Mouse (Mus musculus) kidney, postnatal 0 days (tissue): ENCODE results near the gene Gm10799. TPM values are rescaled to one million over a fixed set of nuclear protein-coding genes. Genes with fewer than 3 reads are reported as not detected.
"Not testable (repeated sequence)": the region's sequence is repeated elsewhere in the genome, so short reads cannot be mapped to it uniquely, and the experiment has no call there.

Experiments used
- ATAC-seq: fragments of 200-750 bp; cut with Nextera tagmentation; replicated peaks from 2 replicates; pipeline ENCODE4 v1.8.0; 2017; ENCODE audit warnings: low read depth, moderate number of reproducible peaks, moderate TSS enrichment, moderate library complexity; ENCODE audit not compliant: low FRiP score
- DNase-seq: peaks from one replicate; pipeline ENCODE4 v3.0.0-alpha.2; 2016; ENCODE audit warnings: low spot score
- H3K27ac ChIP-seq: fragments of 300-500 bp; sonication (generic); 2 replicates; pipeline ENCODE4 v1.5.1; 2014; ENCODE audit warnings: mild to moderate bottlenecking
- H3K27me3 ChIP-seq: fragments of 300-500 bp; sonication (generic); 2 replicates; pipeline ENCODE4 v1.6.1; 2014; ENCODE audit warnings: low read length, mixed read lengths; ENCODE audit not compliant: insufficient read depth
- H3K36me3 ChIP-seq: fragments of 300-500 bp; sonication (generic); 2 replicates; pipeline ENCODE4 v1.6.1; 2014; ENCODE audit warnings: low read length, mixed read lengths; ENCODE audit not compliant: insufficient read depth
- H3K4me1 ChIP-seq: fragments of 300-500 bp; sonication (generic); replicated peaks from 2 replicates; pipeline ENCODE4 v1.6.1; 2014; ENCODE audit warnings: antibody characterized with exemption, low read length, mixed read lengths; ENCODE audit not compliant: insufficient read depth
- H3K4me2 ChIP-seq: fragments of 300-500 bp; sonication (generic); 2 replicates; pipeline ENCODE4 v1.6.1; 2014; ENCODE audit warnings: mild to moderate bottlenecking, low read length, moderate library complexity, mixed read lengths
- H3K4me3 ChIP-seq: fragments of 300-500 bp; sonication (generic); replicated peaks from 2 replicates; pipeline ENCODE4 v1.5.1; 2014; ENCODE audit warnings: low read depth, low read length
- H3K9ac ChIP-seq: fragments of 300-500 bp; sonication (generic); 2 replicates; pipeline ENCODE4 v1.6.1; 2014; ENCODE audit warnings: low read depth, low read length
- H3K9me3 ChIP-seq: fragments of 300-500 bp; sonication (generic); replicated peaks from 2 replicates; pipeline ENCODE4 v1.6.1; 2016; ENCODE audit warnings: low read length, inconsistent platforms, mixed read lengths
- CTCF ChIP-seq: IDR thresholded peaks from 2 replicates; pipeline ENCODE4 v1.5.1; 2016; ENCODE audit warnings: antibody characterized with exemption, low read depth, mild to moderate bottlenecking, moderate library complexity
- WGBS: fragments of 180-500 bp; shearing (Covaris S2); extraction: QIAGEN DNeasy Blood & Tissue Kit; methylation state at CpG from one replicate; pipeline ENCODE4 v1.1.7; 2014; 5-methylcytosine and 5-hydroxymethylcytosine counted together
- polyA plus RNA-seq: library from polyadenylated mRNA; unstranded; fragments of >200 nt; fragmentation: Nextera tagmentation; extraction: Ambion mirVana; gene quantifications from 2 replicates; pipeline ENCODE4 v1.2.1, GENCODE M21; 2015

The Gm10799 gene
- polyA plus RNA-seq, 1 experiment from 2014 or later = not detected

DNA sequence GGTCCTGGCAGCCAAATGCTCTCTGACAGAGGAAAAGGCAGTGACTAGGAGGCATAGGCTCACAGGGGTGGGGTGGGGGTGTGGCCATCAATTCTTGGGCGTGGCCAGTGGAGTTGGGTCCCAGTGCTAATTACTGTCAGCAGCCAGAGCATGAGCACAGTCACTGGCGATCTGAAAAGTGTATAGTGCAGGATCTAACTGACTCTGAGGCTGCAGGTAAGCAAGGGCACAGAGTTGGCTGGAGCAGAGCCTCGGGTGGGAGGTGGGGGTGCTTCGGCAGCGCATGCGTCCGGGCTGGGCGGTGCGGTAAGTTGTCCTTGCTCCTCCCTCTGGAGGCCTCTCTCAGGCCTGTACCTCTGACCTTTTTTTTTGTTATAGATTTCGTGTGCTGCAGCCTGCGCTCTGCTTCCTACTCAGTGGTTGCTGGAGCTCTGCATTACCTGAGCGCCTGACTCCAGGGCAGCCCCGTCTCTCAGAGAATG, 1.4 kb upstream of the Gm10799 start, which contains the start of gene Cd59b:
Gene Cd59b, plus strand, starts transcription at position 146 of the 482 bp plus-strand sequence.
- H3K27ac ChIP-seq = no peak within 1 kb of the TSS
- WGBS = 9% methylated on average over 13 of the region's 13 CpGs

DNA sequence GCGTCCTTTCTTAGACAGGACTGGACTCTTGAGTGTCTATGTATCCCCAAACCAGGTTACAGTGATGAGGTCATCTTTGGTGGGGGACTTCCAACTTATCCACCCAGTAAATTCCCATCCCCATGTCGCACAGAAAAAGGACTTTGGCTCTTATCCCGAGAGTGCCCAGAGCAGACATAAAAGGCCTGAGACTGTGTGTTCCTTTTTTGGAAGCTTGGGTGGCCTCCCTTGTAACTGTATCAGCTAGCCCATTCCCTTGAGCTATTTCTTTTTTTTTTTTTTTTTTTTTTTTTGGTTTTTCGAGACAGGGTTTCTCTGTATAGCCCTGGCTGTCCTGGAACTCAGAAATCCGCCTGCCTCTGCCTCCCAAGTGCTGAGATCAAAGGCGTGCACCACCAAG, 2.8 kb downstream of the Gm10799 start, which contains the start of gene Gm10912:
Gene Gm10912, plus strand, starts transcription at position 301 of the 400 bp plus-strand sequence.
- not testable (repeated sequence) for H3K4me2 ChIP-seq, DNase-seq, H3K27me3 ChIP-seq, H3K36me3 ChIP-seq, H3K4me3 ChIP-seq, H3K27ac ChIP-seq, H3K4me1 ChIP-seq, H3K9ac ChIP-seq, ATAC-seq, H3K9me3 ChIP-seq
- 85% methylated on average over 5 of the region's 6 CpGs for WGBS

More for the DNA sequence above, 1.4 kb upstream of the Gm10799 start, which contains the start of gene Cd59b:
- no peaks in the 10 kb centered on the region for H3K4me1 ChIP-seq
- peak within 1 kb of the TSS; percentile 55 for H3K4me2 ChIP-seq
- no peaks in the 10 kb centered on the region for H3K36me3 ChIP-seq
- TF ChIP-seq CTCF = no peak
- no peaks in the 10 kb centered on the region for H3K9me3 ChIP-seq
- peak within 1 kb of the TSS; percentile 44; the same call in 1 of the 2 replicates for H3K9ac ChIP-seq
- no peaks in the 10 kb centered on the region for H3K27me3 ChIP-seq
- DNase-seq (peak; percentile 71), ATAC-seq (peak; percentile 91)
- peak within 1 kb of the TSS; percentile 28; the same call in 1 of the 2 replicates for H3K4me3 ChIP-seq

- Histone ChIP-seq H3K9ac (no peak overlapping the region), H3K9me3 (no peaks in the 10 kb centered on the region), H3K4me2 (no peak overlapping the region), H3K4me3 (no peak overlapping the region), H3K27ac (no peak overlapping the region), H3K4me1 (no peaks in the 10 kb centered on the region), H3K27me3 (no peaks in the 10 kb centered on the region), H3K36me3 (peaks cover 4% of the 10 kb centered on the region; the same call in 1 of the 2 replicates)
- WGBS = 78% methylated on average over 2 of the region's 2 CpGs
- DNase-seq = no peak
- ATAC-seq = no peak
- no peak for TF ChIP-seq CTCF
These were observed 4.2 kb downstream of the Gm10799 start for GRCm38 (mm10) chr2:104064152-104064551.

GRCm38 (mm10) chr2:104062665-104063064, 5.7 kb downstream of the Gm10799 start:
- DNase-seq (no peak), ATAC-seq (no peak)
- TF ChIP-seq CTCF = no peak

GRCm38 (mm10) chr2:104060996-104061395, 7.4 kb downstream of the Gm10799 start:
- H3K27ac ChIP-seq = no peak overlapping the region
- DNase-seq (no peak), ATAC-seq (no peak)
- no peak overlapping the region for H3K4me3 ChIP-seq
- no peak overlapping the region for H3K4me2 ChIP-seq
- no peak overlapping the region for H3K9ac ChIP-seq
- TF ChIP-seq CTCF = no peak
- no peaks in the 10 kb centered on the region for H3K9me3 ChIP-seq
- peaks cover 10% of the 10 kb centered on the region; the same call in 1 of the 2 replicates for H3K36me3 ChIP-seq
- WGBS = 96% methylated on average over 6 of the region's 6 CpGs
- H3K27me3 ChIP-seq = no peaks in the 10 kb centered on the region
- H3K4me1 ChIP-seq = no peaks in the 10 kb centered on the region

More at GRCm38 (mm10) chr2:104062665-104063064, 5.7 kb downstream of the Gm10799 start:
- Histone ChIP-seq H3K27ac (no peak overlapping the region), H3K9ac (no peak overlapping the region), H3K4me3 (no peak overlapping the region), H3K9me3 (no peaks in the 10 kb centered on the region), H3K4me1 (no peaks in the 10 kb centered on the region), H3K27me3 (no peaks in the 10 kb centered on the region), H3K36me3 (peaks cover 10% of the 10 kb centered on the region; the same call in 1 of the 2 replicates), H3K4me2 (no peak overlapping the region)

GRCm38 (mm10) chr2:104059786-104060185, 8.6 kb downstream of the Gm10799 start:
- no peaks in the 10 kb centered on the region for H3K9me3 ChIP-seq
- H3K9ac ChIP-seq = no peak overlapping the region
- H3K27me3 ChIP-seq = no peaks in the 10 kb centered on the region
- no peaks in the 10 kb centered on the region for H3K4me1 ChIP-seq
- no peak overlapping the region for H3K4me3 ChIP-seq
- no peak overlapping the region for H3K27ac ChIP-seq
- H3K4me2 ChIP-seq = no peak overlapping the region
- H3K36me3 ChIP-seq = peaks cover 16% of the 10 kb centered on the region
- WGBS = 71% methylated on average over 10 of the region's 10 CpGs
- ATAC-seq (no peak), DNase-seq (no peak)
- no peak for TF ChIP-seq CTCF

- Histone ChIP-seq H3K4me2 (no peak overlapping the region), H3K9me3 (no peaks in the 10 kb centered on the region), H3K27me3 (no peaks in the 10 kb centered on the region), H3K4me1 (no peaks in the 10 kb centered on the region), H3K27ac (no peak overlapping the region), H3K4me3 (no peak overlapping the region), H3K36me3 (peaks cover 23% of the 10 kb centered on the region), H3K9ac (no peak overlapping the region)
- DNase-seq = no peak
- 93% methylated on average over 4 of the region's 4 CpGs for WGBS
- ATAC-seq = no peak
- no peak for TF ChIP-seq CTCF
These were observed 9.4 kb downstream of the Gm10799 start for GRCm38 (mm10) chr2:104058954-104059353.
